Mouse (Mus musculus): ENCODE data around the gene Nfatc2. TPM values are rescaled to one million over a fixed set of nuclear protein-coding genes. Genes with fewer than 3 reads are reported as not detected.

The Nfatc2 gene
- polyA plus RNA-seq, 1 experiment from 2014 or later = 3.3 TPM

GRCm38 (mm10) chr2:168553541-168553961 lies 47.9 kb downstream of the Nfatc2 start:
- H3K9ac ChIP-seq (ENCODE audit: low read length) = 0 out of 2 replicates have a peak overlapping the region, but pooled peaks have one; percentile 1
- peak; percentile 26; the same call in 1 of the 2 replicates for ATAC-seq (ENCODE audit: insufficient read depth, low FRiP score)
- H3K9me3 ChIP-seq (replicated peaks; ENCODE audit: control insufficient read depth, low read length) = no peaks in the 10 kb centered on the region
- H3K27me3 ChIP-seq (ENCODE audit: control insufficient read depth, insufficient read depth, low read length) = no peaks in the 10 kb centered on the region
- 23% methylated on average over 18 of the region's 18 CpGs for whole genome bisulfite sequencing
- H3K4me3 ChIP-seq (replicated peaks; ENCODE audit: low read length) = no peak overlapping the region
- peaks cover 43% of the 10 kb centered on the region for H3K4me1 ChIP-seq (ENCODE audit: control insufficient read depth, insufficient read depth, low read length)
- H3K36me3 ChIP-seq (ENCODE audit: control insufficient read depth, insufficient read depth, low read length) = no peaks in the 10 kb centered on the region
- H3K4me2 ChIP-seq (ENCODE audit: low read depth, low read length) = no peak overlapping the region
- no peak overlapping the region for H3K27ac ChIP-seq (ENCODE audit: low read length)

GRCm38 (mm10) chr2:168552405-168552804 lies 49.1 kb downstream of the Nfatc2 start:
- no peak for ATAC-seq (ENCODE audit: insufficient read depth, low FRiP score)
- H3K4me1 ChIP-seq (ENCODE audit: control insufficient read depth, insufficient read depth, low read length) = peaks cover 44% of the 10 kb centered on the region
- 0 out of 2 replicates have a peak overlapping the region, but pooled peaks have one; percentile 13 for H3K9ac ChIP-seq (ENCODE audit: low read length)
- no peak overlapping the region for H3K27ac ChIP-seq (ENCODE audit: low read length)
- no peaks in the 10 kb centered on the region for H3K9me3 ChIP-seq (replicated peaks; ENCODE audit: control insufficient read depth, low read length)
- WGBS = 39% methylated on average over 5 of the region's 5 CpGs
- H3K4me3 ChIP-seq (replicated peaks; ENCODE audit: low read length) = no peak overlapping the region
- no peak overlapping the region for H3K4me2 ChIP-seq (ENCODE audit: low read depth, low read length)
- no peaks in the 10 kb centered on the region for H3K27me3 ChIP-seq (ENCODE audit: control insufficient read depth, insufficient read depth, low read length)
- H3K36me3 ChIP-seq (ENCODE audit: control insufficient read depth, insufficient read depth, low read length) = no peaks in the 10 kb centered on the region

GRCm38 (mm10) chr2:168551218-168551617 lies 50.2 kb downstream of the Nfatc2 start:
- Histone ChIP-seq H3K4me3 (replicated peaks; ENCODE audit: low read length) (no peak overlapping the region), H3K9me3 (replicated peaks; ENCODE audit: control insufficient read depth, low read length) (no peaks in the 10 kb centered on the region), H3K27me3 (ENCODE audit: control insufficient read depth, insufficient read depth, low read length) (no peaks in the 10 kb centered on the region), H3K4me1 (ENCODE audit: control insufficient read depth, insufficient read depth, low read length) (peaks cover 41% of the 10 kb centered on the region), H3K4me2 (ENCODE audit: low read depth, low read length) (no peak overlapping the region), H3K36me3 (ENCODE audit: control insufficient read depth, insufficient read depth, low read length) (no peaks in the 10 kb centered on the region), H3K9ac (ENCODE audit: low read length) (no peak overlapping the region), H3K27ac (ENCODE audit: low read length) (no peak overlapping the region)
- 88% methylated on average over 7 of the region's 7 CpGs for WGBS
- no peak for ATAC-seq (ENCODE audit: insufficient read depth, low FRiP score)

- no peak overlapping the region for H3K4me2 ChIP-seq (ENCODE audit: low read depth, low read length)
- peak overlapping the region; percentile 47 for H3K27ac ChIP-seq (ENCODE audit: low read length)
- no peak overlapping the region for H3K4me3 ChIP-seq (replicated peaks; ENCODE audit: low read length)
- H3K9ac ChIP-seq (ENCODE audit: low read length) = no peak overlapping the region; the same call in 1 of the 2 replicates
- no peaks in the 10 kb centered on the region for H3K9me3 ChIP-seq (replicated peaks; ENCODE audit: control insufficient read depth, low read length)
- H3K27me3 ChIP-seq (ENCODE audit: control insufficient read depth, insufficient read depth, low read length) = no peaks in the 10 kb centered on the region
- no peaks in the 10 kb centered on the region for H3K36me3 ChIP-seq (ENCODE audit: control insufficient read depth, insufficient read depth, low read length)
- peaks cover 47% of the 10 kb centered on the region for H3K4me1 ChIP-seq (ENCODE audit: control insufficient read depth, insufficient read depth, low read length)
- no peak for ATAC-seq (ENCODE audit: insufficient read depth, low FRiP score)
- 32% methylated on average over 12 of the region's 12 CpGs for WGBS
Observed at GRCm38 (mm10) chr2:168549326-168549725, 52.1 kb downstream of the Nfatc2 start.

- ATAC-seq (ENCODE audit: insufficient read depth, low FRiP score) = no peak
- Histone ChIP-seq H3K36me3 (ENCODE audit: control insufficient read depth, insufficient read depth, low read length) (no peaks in the 10 kb centered on the region), H3K9me3 (replicated peaks; ENCODE audit: control insufficient read depth, low read length) (no peaks in the 10 kb centered on the region), H3K4me3 (replicated peaks; ENCODE audit: low read length) (no peak overlapping the region), H3K4me2 (ENCODE audit: low read depth, low read length) (no peak overlapping the region), H3K4me1 (ENCODE audit: control insufficient read depth, insufficient read depth, low read length) (peaks cover 50% of the 10 kb centered on the region), H3K9ac (ENCODE audit: low read length) (no peak overlapping the region), H3K27ac (ENCODE audit: low read length) (no peak overlapping the region), H3K27me3 (ENCODE audit: control insufficient read depth, insufficient read depth, low read length) (no peaks in the 10 kb centered on the region)
- WGBS = 57% methylated on average over 4 of the region's 4 CpGs
Observed at GRCm38 (mm10) chr2:168548008-168548407, 53.4 kb downstream of the Nfatc2 start.

GRCm38 (mm10) chr2:168545901-168546557 lies 55.4 kb downstream of the Nfatc2 start:
- Histone ChIP-seq H3K4me3 (replicated peaks; ENCODE audit: low read length) (no peak overlapping the region), H3K36me3 (ENCODE audit: control insufficient read depth, insufficient read depth, low read length) (no peaks in the 10 kb centered on the region), H3K4me2 (ENCODE audit: low read depth, low read length) (peak overlapping the region; percentile 14; the same call in 1 of the 2 replicates), H3K9ac (ENCODE audit: low read length) (0 out of 2 replicates have a peak overlapping the region, but pooled peaks have one; percentile 20), H3K9me3 (replicated peaks; ENCODE audit: control insufficient read depth, low read length) (no peaks in the 10 kb centered on the region), H3K4me1 (ENCODE audit: control insufficient read depth, insufficient read depth, low read length) (peaks cover 45% of the 10 kb centered on the region), H3K27me3 (ENCODE audit: control insufficient read depth, insufficient read depth, low read length) (no peaks in the 10 kb centered on the region), H3K27ac (ENCODE audit: low read length) (peak overlapping the region; percentile 91)
- WGBS = 55% methylated on average over 15 of the region's 15 CpGs
- peak; percentile 77 for ATAC-seq (ENCODE audit: insufficient read depth, low FRiP score)

GRCm38 (mm10) chr2:168544102-168544501 lies 57.4 kb downstream of the Nfatc2 start:
- H3K36me3 ChIP-seq (ENCODE audit: control insufficient read depth, insufficient read depth, low read length) = no peaks in the 10 kb centered on the region
- no peak overlapping the region for H3K4me3 ChIP-seq (replicated peaks; ENCODE audit: low read length)
- peaks cover 43% of the 10 kb centered on the region for H3K4me1 ChIP-seq (ENCODE audit: control insufficient read depth, insufficient read depth, low read length)
- H3K4me2 ChIP-seq (ENCODE audit: low read depth, low read length) = 0 out of 2 replicates have a peak overlapping the region, but pooled peaks have one; percentile 4
- ATAC-seq (ENCODE audit: insufficient read depth, low FRiP score) = peak; percentile 74
- no peaks in the 10 kb centered on the region for H3K9me3 ChIP-seq (replicated peaks; ENCODE audit: control insufficient read depth, low read length)
- peak overlapping the region; percentile 61 for H3K27ac ChIP-seq (ENCODE audit: low read length)
- no peaks in the 10 kb centered on the region for H3K27me3 ChIP-seq (ENCODE audit: control insufficient read depth, insufficient read depth, low read length)
- WGBS = 14% methylated on average over 13 of the region's 13 CpGs
- H3K9ac ChIP-seq (ENCODE audit: low read length) = peak overlapping the region; percentile 18; the same call in 1 of the 2 replicates

- 56% methylated on average over 3 of the region's 3 CpGs for WGBS
- Histone ChIP-seq H3K4me3 (replicated peaks; ENCODE audit: low read length) (no peak overlapping the region), H3K4me2 (ENCODE audit: low read depth, low read length) (no peak overlapping the region), H3K27me3 (ENCODE audit: control insufficient read depth, insufficient read depth, low read length) (no peaks in the 10 kb centered on the region), H3K9ac (ENCODE audit: low read length) (no peak overlapping the region), H3K36me3 (ENCODE audit: control insufficient read depth, insufficient read depth, low read length) (no peaks in the 10 kb centered on the region), H3K27ac (ENCODE audit: low read length) (no peak overlapping the region), H3K9me3 (replicated peaks; ENCODE audit: control insufficient read depth, low read length) (no peaks in the 10 kb centered on the region), H3K4me1 (ENCODE audit: control insufficient read depth, insufficient read depth, low read length) (peaks cover 33% of the 10 kb centered on the region)
- no peak for ATAC-seq (ENCODE audit: insufficient read depth, low FRiP score)
Observed at GRCm38 (mm10) chr2:168543026-168543425, 58.4 kb downstream of the Nfatc2 start.

GRCm38 (mm10) chr2:168541223-168541622 lies 60.2 kb downstream of the Nfatc2 start:
- 74% methylated on average over 7 of the region's 7 CpGs for WGBS

More at GRCm38 (mm10) chr2:168541223-168541622, 60.2 kb downstream of the Nfatc2 start:
- no peak overlapping the region for H3K4me3 ChIP-seq (replicated peaks; ENCODE audit: low read length)
- H3K9ac ChIP-seq (ENCODE audit: low read length) = no peak overlapping the region
- H3K27me3 ChIP-seq (ENCODE audit: control insufficient read depth, insufficient read depth, low read length) = no peaks in the 10 kb centered on the region
- H3K27ac ChIP-seq (ENCODE audit: low read length) = no peak overlapping the region
- H3K4me1 ChIP-seq (ENCODE audit: control insufficient read depth, insufficient read depth, low read length) = peaks cover 30% of the 10 kb centered on the region
- no peaks in the 10 kb centered on the region for H3K9me3 ChIP-seq (replicated peaks; ENCODE audit: control insufficient read depth, low read length)
- H3K36me3 ChIP-seq (ENCODE audit: control insufficient read depth, insufficient read depth, low read length) = no peaks in the 10 kb centered on the region
- no peak overlapping the region for H3K4me2 ChIP-seq (ENCODE audit: low read depth, low read length)
- no peak for ATAC-seq (ENCODE audit: insufficient read depth, low FRiP score)
